Mouse (Mus musculus): ENCODE results near the gene Fhl3.
"Not testable (repeated sequence)": the region's sequence is repeated elsewhere in the genome, so short reads cannot be mapped to it uniquely, and the experiment has no call there.

Fhl3 gene

GRCm38 (mm10) chr4:124683474-124683873 lies 17.0 kb upstream of the Fhl3 start:
- DNase-seq (ENCODE audit: low spot score): no peak

GRCm38 (mm10) chr4:124685004-124685403 lies 15.5 kb upstream of the Fhl3 start:
- DNase-seq (ENCODE audit: low spot score): no peak

GRCm38 (mm10) chr4:124685453-124685852 lies 15.0 kb upstream of the Fhl3 start:
- DNase-seq (ENCODE audit: low spot score): no peak

- DNase-seq (ENCODE audit: low spot score): no peak
These were observed 14.6 kb upstream of the Fhl3 start for GRCm38 (mm10) chr4:124685897-124686402.

GRCm38 (mm10) chr4:124691455-124691854 lies 9.0 kb upstream of the Fhl3 start:
- no peak for DNase-seq (ENCODE audit: low spot score)

GRCm38 (mm10) chr4:124692416-124692861 lies 8.1 kb upstream of the Fhl3 start:
- DNase-seq (ENCODE audit: low spot score): no peak

- DNase-seq (ENCODE audit: low spot score): peak; percentile 74
These were observed 7.2 kb upstream of the Fhl3 start, which contains the start of gene Utp11 for GRCm38 (mm10) chr4:124693135-124693894. TSS of gene Utp11 (minus strand) at chr4:124693600.

- no peak for DNase-seq (ENCODE audit: low spot score)
These were observed 5.9 kb upstream of the Fhl3 start for GRCm38 (mm10) chr4:124694572-124694971.

- DNase-seq (ENCODE audit: low spot score): no peak
These were observed 4.5 kb upstream of the Fhl3 start for GRCm38 (mm10) chr4:124695786-124696516.

GRCm38 (mm10) chr4:124699791-124700190 lies 710 bp upstream of the Fhl3 start:
- no peak for DNase-seq (ENCODE audit: low spot score)

GRCm38 (mm10) chr4:124701052-124701845 lies 748 bp downstream of the Fhl3 start:
- no peak for DNase-seq (ENCODE audit: low spot score)

GRCm38 (mm10) chr4:124701916-124702315 lies 1.4 kb downstream of the Fhl3 start:
- no peak for DNase-seq (ENCODE audit: low spot score)

GRCm38 (mm10) chr4:124703406-124703805 lies 2.9 kb downstream of the Fhl3 start:
- no peak for DNase-seq (ENCODE audit: low spot score)

- no peak for DNase-seq (ENCODE audit: low spot score)
These were observed 3.6 kb downstream of the Fhl3 start for GRCm38 (mm10) chr4:124703881-124704796.

- DNase-seq (ENCODE audit: low spot score): no peak
These were observed 4.4 kb downstream of the Fhl3 start for GRCm38 (mm10) chr4:124704797-124705474.

GRCm38 (mm10) chr4:124705661-124706269 lies 5.3 kb downstream of the Fhl3 start:
- no peak for DNase-seq (ENCODE audit: low spot score)

GRCm38 (mm10) chr4:124707381-124708199 lies 7.1 kb downstream of the Fhl3 start:
- DNase-seq (ENCODE audit: low spot score): not testable (repeated sequence)

GRCm38 (mm10) chr4:124708200-124708517 lies 7.7 kb downstream of the Fhl3 start:
- DNase-seq (ENCODE audit: low spot score): not testable (repeated sequence)
